Mouse (Mus musculus) NIH3T3 (cell line): ENCODE measurements around the gene Zfp980.
"Not testable (repeated sequence)": the region's sequence is repeated elsewhere in the genome, so short reads cannot be mapped to it uniquely, and the experiment has no call there.

Experiments
- DNase-seq: peaks from one replicate; pipeline ENCODE4 v3.0.0-alpha.2; 2012; ENCODE audit warnings: low read depth

The Zfp980 gene

GRCm38 (mm10) chr4:145670385-145670784 lies at the start of gene Zfp980:
Zfp980 (plus strand) TSS chr4:145670685.
- DNase-seq, result not testable (repeated sequence)

- DNase-seq, result not testable (repeated sequence)
Measured at GRCm38 (mm10) chr4:145640416-145641185, 29.9 kb upstream of the Zfp980 start.

GRCm38 (mm10) chr4:145674286-145674780 lies 3.8 kb downstream of the Zfp980 start:
- not testable (repeated sequence) for DNase-seq

- not testable (repeated sequence) for DNase-seq
Measured at GRCm38 (mm10) chr4:145680217-145680616, 9.7 kb downstream of the Zfp980 start.

GRCm38 (mm10) chr4:145680672-145681387 lies 10.3 kb downstream of the Zfp980 start:
- DNase-seq, result not testable (repeated sequence)

- DNase-seq, result not testable (repeated sequence)
Measured at GRCm38 (mm10) chr4:145682021-145682420, 11.5 kb downstream of the Zfp980 start.

GRCm38 (mm10) chr4:145683024-145683766 lies 12.7 kb downstream of the Zfp980 start:
- not testable (repeated sequence) for DNase-seq

- not testable (repeated sequence) for DNase-seq
Measured at GRCm38 (mm10) chr4:145686061-145686460, 15.6 kb downstream of the Zfp980 start.

GRCm38 (mm10) chr4:145744935-145745644 lies 74.6 kb downstream of the Zfp980 start:
- not testable (repeated sequence) for DNase-seq

- DNase-seq, result not testable (repeated sequence)
Measured at GRCm38 (mm10) chr4:145745645-145745991, 75.1 kb downstream of the Zfp980 start.
